Mouse (Mus musculus): ENCODE results near the gene Cyb561d2.
A peak's percentile ranks its signal among the peaks of the same experiment; 100 is the strongest.

Gene Cyb561d2

GRCm38 (mm10) chr9:107550491-107551116 is 8.6 kb upstream of the Cyb561d2 start:
- DNase-seq (ENCODE audit: low spot score) = no peak

- DNase-seq (ENCODE audit: low spot score) = no peak
These were observed 7.5 kb upstream of the Cyb561d2 start for GRCm38 (mm10) chr9:107549297-107550074.

GRCm38 (mm10) chr9:107548820-107549219 is 6.8 kb upstream of the Cyb561d2 start:
- DNase-seq (ENCODE audit: low spot score) = no peak

- no peak for DNase-seq (ENCODE audit: low spot score)
These were observed 6.0 kb upstream of the Cyb561d2 start for GRCm38 (mm10) chr9:107547957-107548356.

- no peak for DNase-seq (ENCODE audit: low spot score)
These were observed 5.0 kb upstream of the Cyb561d2 start, which contains the start of gene Zmynd10 for GRCm38 (mm10) chr9:107547026-107547425. Zmynd10 (plus strand) TSS chr9:107547298.

GRCm38 (mm10) chr9:107545602-107546001 is 3.6 kb upstream of the Cyb561d2 start:
- no peak for DNase-seq (ENCODE audit: low spot score)

GRCm38 (mm10) chr9:107545199-107545598 is 3.2 kb upstream of the Cyb561d2 start:
- DNase-seq (ENCODE audit: low spot score) = no peak

- DNase-seq (ENCODE audit: low spot score) = no peak
These were observed 2.7 kb upstream of the Cyb561d2 start for GRCm38 (mm10) chr9:107544729-107545128.

GRCm38 (mm10) chr9:107544196-107544700 is 2.3 kb upstream of the Cyb561d2 start:
- no peak for DNase-seq (ENCODE audit: low spot score)

GRCm38 (mm10) chr9:107543299-107543698 is 1.3 kb upstream of the Cyb561d2 start:
- no peak for DNase-seq (ENCODE audit: low spot score)

GRCm38 (mm10) chr9:107542721-107543120 is 728 bp upstream of the Cyb561d2 start:
- DNase-seq (ENCODE audit: low spot score) = no peak

GRCm38 (mm10) chr9:107542352-107542686 is 326 bp upstream of the Cyb561d2 start:
- DNase-seq (ENCODE audit: low spot score) = no peak

- DNase-seq (ENCODE audit: low spot score) = no peak
These were observed 988 bp downstream of the Cyb561d2 start for GRCm38 (mm10) chr9:107541005-107541404.

GRCm38 (mm10) chr9:107540420-107540819 is 1.6 kb downstream of the Cyb561d2 start:
- DNase-seq (ENCODE audit: low spot score) = no peak

- no peak for DNase-seq (ENCODE audit: low spot score)
These were observed 2.1 kb downstream of the Cyb561d2 start for GRCm38 (mm10) chr9:107539940-107540339.

- DNase-seq (ENCODE audit: low spot score) = no peak
These were observed 3.3 kb downstream of the Cyb561d2 start for GRCm38 (mm10) chr9:107538711-107539110.

GRCm38 (mm10) chr9:107538231-107538630 is 3.8 kb downstream of the Cyb561d2 start:
- no peak for DNase-seq (ENCODE audit: low spot score)

GRCm38 (mm10) chr9:107534408-107535202 is 7.4 kb downstream of the Cyb561d2 start:
- no peak for DNase-seq (ENCODE audit: low spot score)

GRCm38 (mm10) chr9:107533791-107534407 is 8.1 kb downstream of the Cyb561d2 start, which contains the start of gene Tmem115:
Tmem115 (plus strand) TSS chr9:107533945.
- DNase-seq (ENCODE audit: low spot score) = peak; percentile 75

- peak; percentile 56 for DNase-seq (ENCODE audit: low spot score)
These were observed 15.6 kb downstream of the Cyb561d2 start for GRCm38 (mm10) chr9:107526198-107527026.

- DNase-seq (ENCODE audit: low spot score) = no peak
These were observed 19.6 kb downstream of the Cyb561d2 start for GRCm38 (mm10) chr9:107522400-107522711.
